Mouse (Mus musculus) stomach, embryonic 16.5 days (tissue): Measurements from ENCODE around the gene Pcgf2. TPM values are rescaled to one million over a fixed set of nuclear protein-coding genes. Genes with fewer than 3 reads are reported as not detected.
A peak's percentile ranks its signal among the peaks of the same experiment; 100 is the strongest.
"Not testable (repeated sequence)": the region's sequence is repeated elsewhere in the genome, so short reads cannot be mapped to it uniquely, and the experiment has no call there.

ENCODE experiments used
- ATAC-seq: fragments of 200-750 bp; cut with Nextera tagmentation; 2 replicates; pipeline ENCODE4 v1.8.0; 2017; ENCODE audit warnings: moderate number of reproducible peaks, moderate TSS enrichment; ENCODE audit not compliant: insufficient read depth, low FRiP score
- H3K27ac ChIP-seq: fragments of 300-500 bp; sonication (generic); 2 replicates; pipeline ENCODE4 v1.5.1; 2014; ENCODE audit warnings: low read length
- H3K27me3 ChIP-seq: fragments of 300-500 bp; sonication (generic); 2 replicates; pipeline ENCODE4 v1.6.1; 2014; ENCODE audit warnings: low read length, control low read depth, mixed read lengths; ENCODE audit not compliant: control insufficient read depth, insufficient read depth
- H3K36me3 ChIP-seq: fragments of 300-500 bp; sonication (generic); 2 replicates; pipeline ENCODE4 v1.6.1; 2014; ENCODE audit warnings: low read length; ENCODE audit not compliant: control insufficient read depth, insufficient read depth
- H3K4me1 ChIP-seq: fragments of 300-500 bp; sonication (generic); 2 replicates; pipeline ENCODE4 v1.6.1; 2014; ENCODE audit warnings: low read length, control low read depth, mixed read lengths; ENCODE audit not compliant: control insufficient read depth, insufficient read depth
- H3K4me2 ChIP-seq: fragments of 300-500 bp; sonication (generic); 2 replicates; pipeline ENCODE4 v1.6.1; 2014; ENCODE audit warnings: low read depth, low read length, mixed read lengths
- H3K4me3 ChIP-seq: fragments of 300-500 bp; sonication (generic); replicated peaks from 2 replicates; pipeline ENCODE4 v1.5.1; 2014; ENCODE audit warnings: mild to moderate bottlenecking, low read length
- H3K9ac ChIP-seq: fragments of 300-500 bp; sonication (generic); 2 replicates; pipeline ENCODE4 v1.6.1; 2014; ENCODE audit warnings: low read length
- H3K9me3 ChIP-seq: fragments of 300-500 bp; sonication (generic); replicated peaks from 2 replicates; pipeline ENCODE4 v1.6.1; 2016; ENCODE audit warnings: low read length, control low read depth; ENCODE audit not compliant: control insufficient read depth
- WGBS: fragments of 180-500 bp; shearing (Covaris S2); extraction: QIAGEN DNeasy Blood & Tissue Kit; methylation state at CpG from one replicate; pipeline ENCODE4 v1.1.7; 2014; 5-methylcytosine and 5-hydroxymethylcytosine counted together
- polyA plus RNA-seq: library from polyadenylated mRNA; unstranded; fragments of >200 nt; fragmentation: Nextera tagmentation; extraction: Ambion mirVana; gene quantifications from 2 replicates; pipeline ENCODE4 v1.2.1, GENCODE M21; 2015

Gene Pcgf2
- polyA plus RNA-seq, 1 experiment from 2014 or later: 8.9 TPM

GRCm38 (mm10) chr11:97713896-97714295 lies 13.6 kb upstream of the Pcgf2 start:
- H3K4me2 ChIP-seq: no peak overlapping the region

DNA sequence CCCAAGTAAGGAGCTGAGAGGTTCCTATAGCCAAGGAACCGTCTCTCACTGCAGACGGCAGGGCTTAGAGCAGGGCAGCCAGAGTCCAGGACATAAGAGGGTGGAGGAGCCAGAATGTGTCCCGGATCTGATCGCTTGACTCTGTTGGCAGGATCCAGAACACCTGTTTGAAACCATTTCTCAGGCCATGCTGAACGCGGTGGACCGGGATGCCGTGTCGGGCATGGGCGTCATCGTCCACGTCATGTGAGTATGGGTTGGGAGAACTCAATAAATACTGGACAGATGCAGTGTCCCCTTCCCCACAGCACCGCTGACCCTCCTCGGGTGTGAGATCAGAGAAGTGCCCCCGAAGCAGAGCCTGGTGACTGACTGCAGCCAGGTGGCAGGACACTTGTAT lies 12.0 kb upstream of the Pcgf2 start:
- no peak overlapping the region for H3K4me2 ChIP-seq
- no peak for ATAC-seq
- H3K4me1 ChIP-seq: no peaks in the 10 kb centered on the region
- 88% methylated on average over 15 of the region's 15 CpGs for WGBS
- peaks cover 9% of the 10 kb centered on the region for H3K36me3 ChIP-seq
- H3K27ac ChIP-seq: no peak overlapping the region
- H3K9me3 ChIP-seq: no peaks in the 10 kb centered on the region
- no peak overlapping the region for H3K9ac ChIP-seq
- no peak overlapping the region for H3K4me3 ChIP-seq
- no peaks in the 10 kb centered on the region for H3K27me3 ChIP-seq

More at GRCm38 (mm10) chr11:97713896-97714295, 13.6 kb upstream of the Pcgf2 start:
- peaks cover 7% of the 10 kb centered on the region for H3K36me3 ChIP-seq
- no peak overlapping the region for H3K27ac ChIP-seq
- no peaks in the 10 kb centered on the region for H3K27me3 ChIP-seq
- ATAC-seq: no peak
- H3K9ac ChIP-seq: no peak overlapping the region
- no peaks in the 10 kb centered on the region for H3K4me1 ChIP-seq
- no peaks in the 10 kb centered on the region for H3K9me3 ChIP-seq
- H3K4me3 ChIP-seq: no peak overlapping the region
- 80% methylated on average over 8 of the region's 8 CpGs for WGBS

- Histone ChIP-seq H3K27me3 (no peaks in the 10 kb centered on the region), H3K9me3 (no peaks in the 10 kb centered on the region), H3K4me3 (no peak overlapping the region), H3K27ac (no peak overlapping the region), H3K4me1 (no peaks in the 10 kb centered on the region), H3K9ac (no peak overlapping the region), H3K4me2 (no peak overlapping the region), H3K36me3 (peaks cover 15% of the 10 kb centered on the region)
- WGBS: 77% methylated on average over 13 of the region's 13 CpGs
- ATAC-seq: no peak
These were observed 11.1 kb upstream of the Pcgf2 start for GRCm38 (mm10) chr11:97711200-97711900.

- not testable (repeated sequence) for H3K9ac ChIP-seq, H3K27ac ChIP-seq, ATAC-seq, H3K27me3 ChIP-seq, H3K4me1 ChIP-seq, H3K4me2 ChIP-seq, H3K9me3 ChIP-seq, H3K4me3 ChIP-seq
- peaks cover 15% of the 10 kb centered on the region for H3K36me3 ChIP-seq
- 76% methylated on average over 2 of the region's 2 CpGs for WGBS
These were observed 9.8 kb upstream of the Pcgf2 start for GRCm38 (mm10) chr11:97710067-97710466.

- under 1% methylated on average over 35 of the region's 35 CpGs for WGBS
- peaks cover 23% of the 10 kb centered on the region for H3K4me1 ChIP-seq
- no peaks in the 10 kb centered on the region for H3K27me3 ChIP-seq
- peak within 1 kb of the TSS; percentile 63 for H3K4me3 ChIP-seq
- peak within 1 kb of the TSS; percentile 80 for H3K9ac ChIP-seq
- peak within 1 kb of the TSS; percentile 83 for H3K4me2 ChIP-seq
- ATAC-seq: peak; percentile 92
- peak within 1 kb of the TSS; percentile 85 for H3K27ac ChIP-seq
- peaks cover 8% of the 10 kb centered on the region; the same call in 1 of the 2 replicates for H3K36me3 ChIP-seq
- H3K9me3 ChIP-seq: no peaks in the 10 kb centered on the region
These were observed 2.9 kb upstream of the Pcgf2 start, which contains the start of gene Psmb3 for GRCm38 (mm10) chr11:97703039-97703826. Psmb3 (plus strand) TSS chr11:97703399.

GRCm38 (mm10) chr11:97702393-97702745 lies 2.1 kb upstream of the Pcgf2 start:
- peak overlapping the region; percentile 67 for H3K9ac ChIP-seq
- H3K9me3 ChIP-seq: no peaks in the 10 kb centered on the region
- peak overlapping the region; percentile 59 for H3K4me2 ChIP-seq
- peak overlapping the region; percentile 85 for H3K27ac ChIP-seq
- no peaks in the 10 kb centered on the region for H3K27me3 ChIP-seq
- peak overlapping the region; percentile 63 for H3K4me3 ChIP-seq
- peaks cover 7% of the 10 kb centered on the region; the same call in 1 of the 2 replicates for H3K36me3 ChIP-seq
- under 1% methylated on average over 24 of the region's 24 CpGs for WGBS
- peaks cover 31% of the 10 kb centered on the region for H3K4me1 ChIP-seq
- ATAC-seq: no peak

DNA sequence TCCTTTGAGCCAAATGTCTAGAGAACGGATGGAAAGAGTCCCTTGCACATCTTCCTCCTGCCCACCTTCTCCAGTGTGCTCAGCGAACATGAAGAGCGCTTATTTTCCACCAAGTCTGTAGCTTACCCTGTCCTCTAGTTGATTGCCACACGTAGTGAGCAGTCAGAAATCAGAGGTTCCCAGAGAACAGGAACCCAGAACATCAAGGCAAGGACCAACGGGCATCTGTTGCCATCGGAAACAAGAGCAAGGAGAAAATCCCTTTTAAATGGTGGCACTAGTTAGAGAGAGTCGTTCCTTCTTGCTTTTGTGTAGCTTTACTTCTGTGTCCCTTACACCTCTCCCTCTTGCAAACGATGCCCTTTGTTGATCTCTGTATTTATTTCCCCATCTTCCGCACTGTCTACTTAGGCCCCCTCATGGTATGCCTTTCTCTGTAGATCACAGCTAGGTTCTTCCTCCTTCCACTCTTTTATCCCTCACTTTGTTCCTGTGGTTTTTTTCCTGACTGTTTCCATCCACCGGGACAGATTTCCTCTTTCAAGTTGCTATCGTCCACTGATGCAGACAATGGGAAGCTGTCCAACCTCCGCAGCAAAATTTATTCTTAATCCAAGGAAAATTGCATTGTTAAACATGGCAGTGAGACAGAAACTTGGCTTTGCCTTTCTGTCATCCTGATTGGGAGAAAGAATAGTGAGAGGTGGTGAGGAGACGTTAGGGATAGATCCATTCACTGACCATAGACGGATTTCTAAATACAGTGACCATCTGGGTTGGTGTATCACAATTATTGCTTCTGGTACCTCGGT lies 1.5 kb upstream of the Pcgf2 start:
- Histone ChIP-seq H3K27me3 (no peaks in the 10 kb centered on the region), H3K9ac (peak overlapping the region; percentile 43), H3K4me1 (peaks cover 35% of the 10 kb centered on the region), H3K4me2 (peak overlapping the region; percentile 59), H3K9me3 (no peaks in the 10 kb centered on the region), H3K36me3 (0 out of 2 replicates have a peak, but pooled peaks cover 1% of the 10 kb centered on the region), H3K27ac (no peak overlapping the region), H3K4me3 (peak overlapping the region; percentile 63)
- 49% methylated on average over 15 of the region's 15 CpGs for WGBS
- ATAC-seq: no peak

DNA sequence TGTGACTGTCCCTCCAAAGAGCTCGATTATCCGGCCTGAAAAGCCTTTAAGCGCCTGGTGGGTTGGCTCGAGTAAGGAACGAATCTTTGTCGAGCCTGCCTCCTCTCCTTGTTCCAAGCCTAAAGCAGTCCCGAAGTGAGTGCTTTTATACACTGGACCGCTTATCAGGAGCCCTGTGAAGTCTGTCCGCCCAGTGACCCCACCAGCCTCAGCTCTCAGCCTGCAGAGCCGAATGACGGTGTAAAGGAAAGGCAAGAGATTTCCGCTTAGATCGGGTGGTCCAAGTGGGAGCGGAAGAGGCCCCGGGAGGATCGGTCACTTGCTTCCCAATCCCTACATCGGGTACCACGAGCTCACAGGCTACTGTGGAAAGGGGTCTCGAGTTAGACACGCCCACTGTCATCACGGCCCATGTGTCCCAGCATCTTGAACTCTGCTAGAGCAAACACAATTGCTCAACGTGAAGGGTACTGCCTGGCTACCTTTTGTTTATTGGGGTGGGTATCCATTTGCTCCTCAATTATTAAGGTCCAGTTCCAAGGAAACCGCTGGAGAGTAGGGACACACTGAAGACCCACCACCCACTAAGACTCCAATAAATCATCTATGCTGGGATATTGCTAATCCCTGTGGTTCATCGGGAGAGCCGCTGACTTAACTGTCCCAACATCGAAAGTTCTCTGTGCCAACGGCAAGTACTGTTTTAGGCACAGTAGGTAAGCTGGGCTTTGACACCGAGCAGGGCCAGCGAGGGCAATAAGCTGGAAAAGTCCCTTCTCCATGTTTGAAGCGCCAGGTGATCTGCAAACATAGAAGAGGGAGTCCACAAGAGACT lies 666 bp upstream of the Pcgf2 start:
- WGBS: 15% methylated on average over 30 of the region's 30 CpGs
- no peaks in the 10 kb centered on the region for H3K36me3 ChIP-seq

More for the DNA sequence above, 666 bp upstream of the Pcgf2 start:
- H3K4me2 ChIP-seq: peak overlapping the region; percentile 95
- H3K27me3 ChIP-seq: no peaks in the 10 kb centered on the region
- no peak for ATAC-seq
- no peaks in the 10 kb centered on the region for H3K9me3 ChIP-seq
- H3K27ac ChIP-seq: peak overlapping the region; percentile 100
- H3K4me1 ChIP-seq: peaks cover 43% of the 10 kb centered on the region
- peak overlapping the region; percentile 98 for H3K9ac ChIP-seq
- peak overlapping the region; percentile 93 for H3K4me3 ChIP-seq
